Mouse (Mus musculus) MEL (cell line): ENCODE results near the gene Ehbp1l1.

ENCODE experiments used
- CHD2 ChIP-seq: IDR thresholded peaks from 2 replicates; pipeline ENCODE4 v1.6.1; 2011; ENCODE audit warnings: low read length, improper control_type of control experiment
- CTCF ChIP-seq, 3 experiments: IDR thresholded peaks in 2 of 3; conservative IDR thresholded peaks in 1 of 3; 2 replicates each; pipeline ENCODE4 v1.5.1; 2011 to 2012; ENCODE audit warnings: low read length in 3 of 3, low read depth in 2 of 3, mild to moderate bottlenecking in 2 of 3, improper control_type of control experiment in 1 of 3, inconsistent platforms in 1 of 3, mixed read lengths in 1 of 3, moderate library complexity in 1 of 3; ENCODE audit not compliant: control insufficient read depth in 1 of 3, insufficient read depth in 1 of 3, poor library complexity in 1 of 3, severe bottlenecking in 1 of 3
- E2F4 ChIP-seq: IDR thresholded peaks from 2 replicates; pipeline ENCODE4 v1.6.1; 2011; ENCODE audit warnings: low read depth, low read length, improper control_type of control experiment, borderline replicate concordance
- GATA1 ChIP-seq: IDR thresholded peaks from 2 replicates; pipeline ENCODE4 v1.6.1; 2011; ENCODE audit warnings: low read depth, low read length, improper control_type of control experiment
- HCFC1 ChIP-seq: IDR thresholded peaks from 2 replicates; pipeline ENCODE4 v1.6.1; 2012; ENCODE audit warnings: low read depth, mild to moderate bottlenecking, inconsistent platforms, low read length, improper control_type of control experiment, moderate library complexity
- MXI1 ChIP-seq: IDR thresholded peaks from 2 replicates; pipeline ENCODE4 v1.6.1; 2011; ENCODE audit warnings: mild to moderate bottlenecking, low read depth, low read length, improper control_type of control experiment
- POLR2A ChIP-seq, 2 experiments: IDR thresholded peaks; 2 replicates each; pipeline ENCODE4 v1.6.1; 2011 to 2012; ENCODE audit warnings: low read length in 2 of 2, mild to moderate bottlenecking in 2 of 2, control low read depth in 1 of 2, improper control_type of control experiment in 1 of 2, low read depth in 1 of 2, moderate library complexity in 1 of 2; ENCODE audit not compliant: control insufficient read depth in 1 of 2, insufficient read depth in 1 of 2, poor library complexity in 1 of 2
- RCOR1 ChIP-seq: IDR thresholded peaks from 2 replicates; pipeline ENCODE4 v1.6.1; 2012; ENCODE audit warnings: low read depth, mild to moderate bottlenecking, inconsistent platforms, low read length, improper control_type of control experiment
- SMC3 ChIP-seq: IDR thresholded peaks from 2 replicates; pipeline ENCODE4 v1.6.1; 2011; ENCODE audit warnings: low read depth, low read length, improper control_type of control experiment
- TAL1 ChIP-seq: IDR thresholded peaks from 2 replicates; pipeline ENCODE4 v1.6.1; 2012; ENCODE audit warnings: mild to moderate bottlenecking, inconsistent platforms, low read length, moderate library complexity, mixed read lengths
- TBP ChIP-seq: IDR thresholded peaks from 2 replicates; pipeline ENCODE4 v1.8.0; 2011; ENCODE audit warnings: low read depth, low read length, improper control_type of control experiment
- USF1 ChIP-seq: IDR thresholded peaks from 2 replicates; pipeline ENCODE4 v1.6.1; 2014; ENCODE audit warnings: low read depth, mild to moderate bottlenecking, inconsistent platforms, low read length, improper control_type of control experiment, moderate library complexity
- ZNF384 ChIP-seq: IDR thresholded peaks from 2 replicates; pipeline ENCODE4 v1.6.1; 2012; ENCODE audit warnings: low read depth, mild to moderate bottlenecking, inconsistent platforms, low read length, improper control_type of control experiment

DNA sequence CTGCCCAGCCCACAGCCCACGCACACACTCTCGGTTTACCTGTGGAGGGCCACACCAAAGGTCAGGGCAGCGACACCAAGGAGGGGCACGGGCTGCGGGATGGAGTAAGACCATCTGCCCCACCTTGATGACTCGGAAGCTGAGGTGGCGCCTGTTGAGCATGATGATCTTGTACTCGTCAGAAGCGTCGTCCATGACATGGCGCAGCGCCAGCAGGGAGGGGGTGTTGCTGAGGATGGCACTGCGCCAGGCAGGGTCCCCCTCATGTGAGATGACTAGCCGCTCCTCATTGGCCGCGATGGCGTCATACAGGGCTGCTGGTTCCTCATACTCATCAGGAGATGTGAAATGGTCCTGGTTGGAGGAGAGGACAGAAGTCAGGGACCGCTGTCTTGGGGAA lies 59.7 kb downstream of the Ehbp1l1 start:
- TF ChIP-seq POLR2A (IDR thresholded peaks at IDR 0.05; ENCODE audit: control insufficient read depth in 1 of 2, insufficient read depth in 1 of 2, low read depth in 1 of 2, low read length in 2 of 2, poor library complexity in 1 of 2) (no peak), CTCF (IDR thresholded peaks at IDR 0.05 in 2 of 3, conservative IDR thresholded peaks at IDR 0.05 in 1 of 3; ENCODE audit: control insufficient read depth in 1 of 3, insufficient read depth in 1 of 3, low read depth in 2 of 3, low read length in 3 of 3, poor library complexity in 1 of 3, severe bottlenecking in 1 of 3) (no peak), TAL1 (no peak), USF1 (no peak), RCOR1 (no peak), TBP (no peak), GATA1 (no peak), MXI1 (no peak), CHD2 (no peak), HCFC1 (no peak), ZNF384 (no peak), E2F4 (no peak), SMC3 (no peak)
